Mouse (Mus musculus) testis, adult 2 months (tissue): ENCODE measurements around the gene Esm1. TPM values are rescaled to one million over a fixed set of nuclear protein-coding genes. Genes with fewer than 3 reads are reported as not detected.

Experiments used
- H3K27ac ChIP-seq: fragments of 200-500 bp; 2 replicates; pipeline ENCODE4 v1.5.1; 2012; ENCODE audit warnings: low read depth, low read length; ENCODE audit not compliant: control insufficient read depth, insufficient read depth
- H3K27me3 ChIP-seq: fragments of 200-500 bp; 2 replicates; pipeline ENCODE4 v1.6.1; 2012; ENCODE audit warnings: mild to moderate bottlenecking, low read length, moderate library complexity; ENCODE audit not compliant: control insufficient read depth, insufficient read depth
- H3K36me3 ChIP-seq: fragments of 200-500 bp; 2 replicates; pipeline ENCODE4 v1.6.1; 2012; ENCODE audit warnings: mild to moderate bottlenecking, low read length; ENCODE audit not compliant: control insufficient read depth, insufficient read depth
- H3K4me1 ChIP-seq: fragments of 200-500 bp; 2 replicates; pipeline ENCODE4 v1.6.1; 2012; ENCODE audit warnings: low read length; ENCODE audit not compliant: control insufficient read depth, insufficient read depth
- H3K4me3 ChIP-seq: fragments of 200-500 bp; 2 replicates; pipeline ENCODE4 v1.5.1; 2012; ENCODE audit warnings: low read depth, mild to moderate bottlenecking, low read length, moderate library complexity, mixed read lengths; ENCODE audit not compliant: control insufficient read depth
- CTCF ChIP-seq: fragments of 200-500 bp; IDR thresholded peaks from 2 replicates; pipeline ENCODE4 v1.5.1; 2012; ENCODE audit warnings: low read depth, mild to moderate bottlenecking, inconsistent platforms, low read length, moderate library complexity; ENCODE audit not compliant: control insufficient read depth, insufficient read depth, insufficient replicate concordance
- POLR2A ChIP-seq: fragments of 200-500 bp; IDR thresholded peaks from 2 replicates; pipeline ENCODE4 v1.6.1; 2012; ENCODE audit warnings: low read depth, mild to moderate bottlenecking, inconsistent platforms, low read length, moderate library complexity; ENCODE audit not compliant: control insufficient read depth
- polyA plus RNA-seq: library from polyadenylated mRNA; depleted of rRNA; stranded (reverse); fragments of >200 nt; gene quantifications from 2 replicates; pipeline ENCODE4 v1.2.3, GENCODE M21; 2012; rRNA removed

Gene Esm1
- polyA plus RNA-seq, 1 experiment: 0.07 TPM

GRCm38 (mm10) chr13:113265257-113265656 lies 55.8 kb downstream of the Esm1 start:
- 0 out of 2 replicates have a peak, but pooled peaks have one; percentile 4 for TF ChIP-seq CTCF
- no peak for TF ChIP-seq POLR2A
- H3K4me1 ChIP-seq: peaks cover 4% of the 10 kb centered on the region
- no peak overlapping the region; the same call in 1 of the 2 replicates for H3K4me3 ChIP-seq
- no peaks in the 10 kb centered on the region for H3K36me3 ChIP-seq
- H3K27ac ChIP-seq: no peak overlapping the region
- no peaks in the 10 kb centered on the region for H3K27me3 ChIP-seq

DNA sequence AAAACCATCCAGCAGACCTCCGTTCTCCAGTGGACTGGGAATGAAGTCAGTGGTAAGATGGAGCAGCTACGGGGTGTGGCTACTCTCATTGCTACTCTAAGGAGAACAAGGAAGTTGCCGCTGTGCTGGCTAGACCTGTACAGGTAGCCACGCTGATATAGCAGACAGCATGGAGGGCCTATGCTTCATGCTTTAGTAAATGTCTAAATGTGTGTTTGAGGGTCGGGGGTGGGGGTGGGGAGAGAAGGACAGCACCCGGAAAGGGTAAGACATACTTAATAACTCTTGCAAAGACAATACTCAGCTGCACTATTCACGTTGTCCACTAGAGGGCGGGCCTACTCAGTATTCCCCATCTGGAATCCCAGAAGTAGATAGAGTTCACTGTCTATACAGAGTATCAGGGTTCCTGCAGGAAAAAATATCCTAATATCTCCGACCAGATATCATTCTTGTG lies 57.1 kb downstream of the Esm1 start:
- Histone ChIP-seq H3K27ac (no peak overlapping the region), H3K27me3 (no peaks in the 10 kb centered on the region), H3K4me3 (no peak overlapping the region), H3K36me3 (no peaks in the 10 kb centered on the region), H3K4me1 (peaks cover 4% of the 10 kb centered on the region)
- TF ChIP-seq POLR2A (no peak), CTCF (peak; percentile 41; the same call in 1 of the 2 replicates)

GRCm38 (mm10) chr13:113267204-113267603 lies 57.7 kb downstream of the Esm1 start:
- TF ChIP-seq POLR2A (no peak), CTCF (no peak)
- no peaks in the 10 kb centered on the region for H3K27me3 ChIP-seq
- no peak overlapping the region for H3K4me3 ChIP-seq
- no peak overlapping the region for H3K27ac ChIP-seq
- no peaks in the 10 kb centered on the region for H3K36me3 ChIP-seq
- peaks cover 2% of the 10 kb centered on the region for H3K4me1 ChIP-seq

Other genes with a start within 250 kb of the Esm1 start
- 6.2 and 7.8 TPM in 2 replicates for gene Ccno, start 221.9 kb upstream of the Esm1 start, polyA plus RNA-seq
- 0.12 TPM in 1 of 2 replicates, not detected in the other for gene Mcidas, start 215.8 kb upstream of the Esm1 start, polyA plus RNA-seq
- gene Cdc20b, start 174.5 kb upstream of the Esm1 start, polyA plus RNA-seq: 7.5 and 15.4 TPM in 2 replicates
- gene Gpx8, start 163.2 kb upstream of the Esm1 start, polyA plus RNA-seq: 0.69 and 0.87 TPM in 2 replicates
- gene Gzma, start 108.7 kb upstream of the Esm1 start, polyA plus RNA-seq: 0.16 TPM in 1 of 2 replicates, not detected in the other
- 0.20 and 0.53 TPM in 2 replicates for gene Gzmk, start 16.2 kb downstream of the Esm1 start, polyA plus RNA-seq
- gene BC067074, start 83.5 kb downstream of the Esm1 start, polyA plus RNA-seq: 0.27 and 0.37 TPM in 2 replicates